Mouse (Mus musculus) telencephalon, adult 2 months (tissue): ENCODE data around the gene Gm20388.
"Not testable (repeated sequence)": the region's sequence is repeated elsewhere in the genome, so short reads cannot be mapped to it uniquely, and the experiment has no call there.

Experiments
- DNase-seq: peaks from one replicate; pipeline ENCODE4 v3.0.0-alpha.2; 2011; ENCODE audit warnings: low read depth, low spot score

Gm20388 gene

GRCm38 (mm10) chr8:120672626-120673229 is 762.1 kb downstream of the Gm20388 start:
- DNase-seq: no peak

GRCm38 (mm10) chr8:120673298-120673697 is 762.7 kb downstream of the Gm20388 start:
- no peak for DNase-seq

- DNase-seq: no peak
These were observed 765.1 kb downstream of the Gm20388 start for GRCm38 (mm10) chr8:120675718-120676117.

GRCm38 (mm10) chr8:120678447-120678846 is 767.8 kb downstream of the Gm20388 start:
- DNase-seq: no peak

GRCm38 (mm10) chr8:120679629-120680387 is 769.2 kb downstream of the Gm20388 start:
- DNase-seq: no peak

- not testable (repeated sequence) for DNase-seq
These were observed 769.8 kb downstream of the Gm20388 start for GRCm38 (mm10) chr8:120680405-120680804.

GRCm38 (mm10) chr8:120681113-120681512 is 770.5 kb downstream of the Gm20388 start:
- DNase-seq: no peak

- DNase-seq: no peak
These were observed 773.0 kb downstream of the Gm20388 start for GRCm38 (mm10) chr8:120683602-120684001.

GRCm38 (mm10) chr8:120684082-120684481 is 773.4 kb downstream of the Gm20388 start:
- DNase-seq: no peak

GRCm38 (mm10) chr8:120685097-120685496 is 774.5 kb downstream of the Gm20388 start:
- no peak for DNase-seq

GRCm38 (mm10) chr8:120685591-120685990 is 775.0 kb downstream of the Gm20388 start:
- no peak for DNase-seq

- no peak for DNase-seq
These were observed 775.4 kb downstream of the Gm20388 start for GRCm38 (mm10) chr8:120686051-120686450.

- DNase-seq: no peak
These were observed 775.9 kb downstream of the Gm20388 start for GRCm38 (mm10) chr8:120686576-120686975.

GRCm38 (mm10) chr8:120687786-120688185 is 777.1 kb downstream of the Gm20388 start:
- no peak for DNase-seq

- DNase-seq: no peak
These were observed 777.9 kb downstream of the Gm20388 start for GRCm38 (mm10) chr8:120688511-120688910.

- no peak for DNase-seq
These were observed 782.3 kb downstream of the Gm20388 start for GRCm38 (mm10) chr8:120692934-120693333.

- no peak for DNase-seq
These were observed 783.3 kb downstream of the Gm20388 start for GRCm38 (mm10) chr8:120693861-120694493.

GRCm38 (mm10) chr8:120696401-120697153 is 785.9 kb downstream of the Gm20388 start:
- DNase-seq: no peak

- no peak for DNase-seq
These were observed 786.7 kb downstream of the Gm20388 start for GRCm38 (mm10) chr8:120697154-120697978.

- DNase-seq: no peak
These were observed 787.3 kb downstream of the Gm20388 start for GRCm38 (mm10) chr8:120697979-120698272.

GRCm38 (mm10) chr8:120698426-120698825 is 787.8 kb downstream of the Gm20388 start:
- no peak for DNase-seq
